Mouse (Mus musculus): ENCODE results near the gene Armc2. TPM values are rescaled to one million over a fixed set of nuclear protein-coding genes. Genes with fewer than 3 reads are reported as not detected.
A peak's percentile ranks its signal among the peaks of the same experiment; 100 is the strongest.

Armc2 gene
- 0.23 and 0.25 TPM in 2 replicates for polyA plus RNA-seq (2015; fragmentation: Nextera tagmentation; extraction: Ambion mirVana)

- H3K27ac ChIP-seq: no peak within 1 kb of the TSS
- ATAC-seq (ENCODE audit: low read depth): peak; percentile 96
- H3K36me3 ChIP-seq: no peaks in the 10 kb centered on the region
- H3K4me3 ChIP-seq (replicated peaks): peak within 1 kb of the TSS; percentile 59
- peaks cover 29% of the 10 kb centered on the region for H3K27me3 ChIP-seq
- peak within 1 kb of the TSS; percentile 77 for H3K4me2 ChIP-seq
- H3K9ac ChIP-seq: peak within 1 kb of the TSS; percentile 52; the same call in 1 of the 2 replicates
- H3K4me1 ChIP-seq (replicated peaks): peaks cover 13% of the 10 kb centered on the region
- DNase-seq: peak; percentile 55
- WGBS (ENCODE audit: insufficient replicate concordance): 3% methylated on average over 55 of the region's 58 CpGs
- no peaks in the 10 kb centered on the region for H3K9me3 ChIP-seq (replicated peaks)
Observed at GRCm38 (mm10) chr10:42018016-42018949, at the start of gene Armc2. TSS of gene Armc2 (minus strand) at chr10:42018442.

- ATAC-seq (ENCODE audit: low read depth): peak; percentile 47; the same call in 1 of the 2 replicates
- WGBS (ENCODE audit: insufficient replicate concordance): 66% methylated on average over 5 of the region's 5 CpGs
- no peak overlapping the region for H3K9ac ChIP-seq
Observed at GRCm38 (mm10) chr10:42064446-42064845, 46.2 kb upstream of the Armc2 start.

GRCm38 (mm10) chr10:42059522-42059921 is 41.3 kb upstream of the Armc2 start:
- Histone ChIP-seq H3K4me2 (no peak overlapping the region), H3K27ac (no peak overlapping the region), H3K36me3 (no peaks in the 10 kb centered on the region), H3K4me3 (replicated peaks) (no peak overlapping the region), H3K9me3 (replicated peaks) (no peaks in the 10 kb centered on the region), H3K4me1 (replicated peaks) (peaks cover 43% of the 10 kb centered on the region), H3K27me3 (no peaks in the 10 kb centered on the region), H3K9ac (no peak overlapping the region)
- DNase-seq (no peak), ATAC-seq (ENCODE audit: low read depth) (no peak)
- 82% methylated on average over 8 of the region's 8 CpGs for WGBS (ENCODE audit: insufficient replicate concordance)

More at GRCm38 (mm10) chr10:42064446-42064845, 46.2 kb upstream of the Armc2 start:
- no peak for DNase-seq
- H3K9me3 ChIP-seq (replicated peaks): no peaks in the 10 kb centered on the region
- no peak overlapping the region for H3K27ac ChIP-seq
- H3K4me3 ChIP-seq (replicated peaks): no peak overlapping the region
- H3K4me1 ChIP-seq (replicated peaks): peaks cover 29% of the 10 kb centered on the region
- H3K4me2 ChIP-seq: no peak overlapping the region
- no peaks in the 10 kb centered on the region for H3K27me3 ChIP-seq
- no peaks in the 10 kb centered on the region for H3K36me3 ChIP-seq

- DNase-seq: no peak
- no peaks in the 10 kb centered on the region for H3K36me3 ChIP-seq
- H3K4me2 ChIP-seq: peak overlapping the region; percentile 62
- H3K4me3 ChIP-seq (replicated peaks): peak overlapping the region; percentile 28
- H3K9ac ChIP-seq: peak overlapping the region; percentile 55
- no peaks in the 10 kb centered on the region for H3K27me3 ChIP-seq
- WGBS (ENCODE audit: insufficient replicate concordance): 11% methylated on average over 12 of the region's 12 CpGs
- H3K9me3 ChIP-seq (replicated peaks): no peaks in the 10 kb centered on the region
- ATAC-seq (ENCODE audit: low read depth): no peak
- H3K27ac ChIP-seq: peak overlapping the region; percentile 85
- H3K4me1 ChIP-seq (replicated peaks): peaks cover 36% of the 10 kb centered on the region
Observed at GRCm38 (mm10) chr10:42057746-42058145, 39.5 kb upstream of the Armc2 start.

GRCm38 (mm10) chr10:42057231-42057601 is 39.0 kb upstream of the Armc2 start:
- DNase-seq: peak; percentile 72
- H3K36me3 ChIP-seq: no peaks in the 10 kb centered on the region

GRCm38 (mm10) chr10:42056486-42057230 is 38.4 kb upstream of the Armc2 start:
- peak overlapping the region; percentile 85 for H3K27ac ChIP-seq
- no peaks in the 10 kb centered on the region for H3K36me3 ChIP-seq
- peak overlapping the region; percentile 28 for H3K4me3 ChIP-seq (replicated peaks)
- H3K4me2 ChIP-seq: peak overlapping the region; percentile 62
- 48% methylated on average over 18 of the region's 18 CpGs for WGBS (ENCODE audit: insufficient replicate concordance)
- no peaks in the 10 kb centered on the region for H3K9me3 ChIP-seq (replicated peaks)
- ATAC-seq (ENCODE audit: low read depth) (no peak), DNase-seq (no peak)
- H3K4me1 ChIP-seq (replicated peaks): peaks cover 42% of the 10 kb centered on the region
- peak overlapping the region; percentile 55 for H3K9ac ChIP-seq
- no peaks in the 10 kb centered on the region for H3K27me3 ChIP-seq

More at GRCm38 (mm10) chr10:42057231-42057601, 39.0 kb upstream of the Armc2 start:
- Histone ChIP-seq H3K9me3 (replicated peaks) (no peaks in the 10 kb centered on the region), H3K4me1 (replicated peaks) (peaks cover 36% of the 10 kb centered on the region), H3K4me2 (peak overlapping the region; percentile 62), H3K4me3 (replicated peaks) (peak overlapping the region; percentile 28), H3K9ac (peak overlapping the region; percentile 55), H3K27me3 (no peaks in the 10 kb centered on the region), H3K27ac (peak overlapping the region; percentile 85)
- peak; percentile 78 for ATAC-seq (ENCODE audit: low read depth)
- WGBS (ENCODE audit: insufficient replicate concordance): 7% methylated on average over 11 of the region's 11 CpGs

GRCm38 (mm10) chr10:42055224-42056165 is 37.3 kb upstream of the Armc2 start:
- peak overlapping the region; percentile 16 for H3K4me3 ChIP-seq (replicated peaks)

GRCm38 (mm10) chr10:42051069-42051468 is 32.8 kb upstream of the Armc2 start:
- Histone ChIP-seq H3K4me2 (peak overlapping the region; percentile 28; the same call in 1 of the 2 replicates), H3K27ac (peak overlapping the region; percentile 24; the same call in 1 of the 2 replicates), H3K9ac (no peak overlapping the region), H3K4me1 (replicated peaks) (peaks cover 30% of the 10 kb centered on the region), H3K9me3 (replicated peaks) (no peaks in the 10 kb centered on the region), H3K4me3 (replicated peaks) (no peak overlapping the region), H3K36me3 (no peaks in the 10 kb centered on the region), H3K27me3 (no peaks in the 10 kb centered on the region)
- ATAC-seq (ENCODE audit: low read depth): peak; percentile 60
- DNase-seq: no peak
- WGBS (ENCODE audit: insufficient replicate concordance): 8% methylated on average over 6 of the region's 6 CpGs

More at GRCm38 (mm10) chr10:42055224-42056165, 37.3 kb upstream of the Armc2 start:
- ATAC-seq (ENCODE audit: low read depth) (peak; percentile 90), DNase-seq (peak; percentile 46)
- Histone ChIP-seq H3K27ac (peak overlapping the region; percentile 85), H3K36me3 (no peaks in the 10 kb centered on the region), H3K4me2 (peak overlapping the region; percentile 62), H3K4me1 (replicated peaks) (peaks cover 54% of the 10 kb centered on the region), H3K9ac (peak overlapping the region; percentile 27), H3K9me3 (replicated peaks) (no peaks in the 10 kb centered on the region), H3K27me3 (no peaks in the 10 kb centered on the region)
- 34% methylated on average over 29 of the region's 29 CpGs for WGBS (ENCODE audit: insufficient replicate concordance)

- Histone ChIP-seq H3K27me3 (no peaks in the 10 kb centered on the region), H3K4me2 (no peak overlapping the region), H3K27ac (no peak overlapping the region), H3K4me3 (replicated peaks) (no peak overlapping the region), H3K36me3 (no peaks in the 10 kb centered on the region), H3K9me3 (replicated peaks) (no peaks in the 10 kb centered on the region), H3K9ac (no peak overlapping the region), H3K4me1 (replicated peaks) (peaks cover 20% of the 10 kb centered on the region)
- DNase-seq (no peak), ATAC-seq (ENCODE audit: low read depth) (no peak)
- WGBS (ENCODE audit: insufficient replicate concordance): 75% methylated on average over 8 of the region's 8 CpGs
Observed at GRCm38 (mm10) chr10:42048648-42049047, 30.4 kb upstream of the Armc2 start.

- no peak for ATAC-seq (ENCODE audit: low read depth)
- H3K4me1 ChIP-seq (replicated peaks): 0 out of 2 replicates have a peak, but pooled peaks cover 5% of the 10 kb centered on the region
- H3K4me3 ChIP-seq (replicated peaks): no peak overlapping the region
- H3K27me3 ChIP-seq: no peaks in the 10 kb centered on the region
- DNase-seq: no peak
- no peak overlapping the region for H3K27ac ChIP-seq
- 79% methylated on average over 10 of the region's 10 CpGs for WGBS (ENCODE audit: insufficient replicate concordance)
- no peak overlapping the region for H3K4me2 ChIP-seq
- H3K9me3 ChIP-seq (replicated peaks): no peaks in the 10 kb centered on the region
- no peaks in the 10 kb centered on the region for H3K36me3 ChIP-seq
- H3K9ac ChIP-seq: no peak overlapping the region
Observed at GRCm38 (mm10) chr10:42044574-42044973, 26.3 kb upstream of the Armc2 start.

Measured in liver, embryonic 13.5 days (tissue).